Mouse (Mus musculus) thymus, adult 18-20 months (tissue): Measurements from ENCODE around the gene Slc25a47.

Source experiments
- DNase-seq, 2 experiments: peaks; one replicate each; pipeline ENCODE4 v3.0.0; 2022; ENCODE audit warnings: mixed read lengths in 2 of 2

The Slc25a47 gene

DNA sequence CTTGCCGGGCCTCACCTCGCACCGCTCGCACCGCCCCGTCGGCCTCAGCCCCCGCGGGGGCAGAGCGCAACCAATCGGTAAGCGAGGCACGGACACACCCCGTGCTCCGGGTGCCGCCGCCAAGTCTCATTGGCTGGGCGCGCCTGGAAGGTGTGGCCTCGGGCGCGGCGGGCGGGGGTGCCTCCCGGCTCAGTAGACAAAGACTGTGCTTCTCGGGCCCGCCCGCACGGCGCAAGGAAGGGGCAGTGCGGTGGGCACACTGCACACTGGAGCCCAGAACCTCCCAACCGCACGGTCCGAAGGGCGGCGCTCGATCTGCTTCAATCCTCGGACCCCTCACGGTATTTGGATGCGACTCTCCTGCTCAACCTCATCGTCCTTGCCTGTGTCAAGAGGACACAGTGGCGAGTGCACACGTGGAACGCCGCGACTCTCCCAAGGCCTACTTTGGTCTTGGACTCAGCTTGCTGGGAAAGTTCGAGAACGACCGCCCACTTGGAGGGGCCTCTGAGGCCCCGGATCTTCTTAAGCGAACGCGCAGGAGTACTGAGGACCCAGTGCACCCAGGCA lies at the start of gene Slc25a47, which contains the start of gene Slc25a29:
Gene Slc25a47, plus strand, starts transcription at position 207 of the 570 bp plus-strand sequence.
Gene Slc25a29, minus strand, starts transcription at position 44 of the 570 bp plus-strand sequence.
- DNase-seq = peak; percentile 91 to 92

- DNase-seq = no peak
These were observed 48.5 kb upstream of the Slc25a47 start for GRCm38 (mm10) chr12:108787329-108787728.

DNA sequence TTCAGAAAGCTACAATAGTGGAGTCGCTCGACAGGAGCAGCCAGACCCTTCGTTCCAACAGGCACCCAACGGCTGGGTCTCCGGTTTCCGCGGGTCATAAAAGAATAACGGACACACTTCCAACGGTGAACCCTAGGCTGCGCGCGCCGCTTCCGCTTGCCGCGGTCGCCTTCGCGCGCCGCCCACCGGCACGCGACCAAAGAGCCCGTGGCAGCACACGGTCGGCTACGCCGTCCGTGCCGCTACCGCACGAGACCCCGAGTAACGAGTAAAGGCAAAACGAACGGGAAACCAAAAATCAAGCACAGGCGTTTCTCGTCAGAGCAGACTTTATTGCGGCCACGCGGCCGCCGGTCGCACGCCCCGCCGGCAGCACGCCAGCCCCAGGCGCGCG lies 43.7 kb upstream of the Slc25a47 start:
- peak; percentile 71 to 77 for DNase-seq

DNA sequence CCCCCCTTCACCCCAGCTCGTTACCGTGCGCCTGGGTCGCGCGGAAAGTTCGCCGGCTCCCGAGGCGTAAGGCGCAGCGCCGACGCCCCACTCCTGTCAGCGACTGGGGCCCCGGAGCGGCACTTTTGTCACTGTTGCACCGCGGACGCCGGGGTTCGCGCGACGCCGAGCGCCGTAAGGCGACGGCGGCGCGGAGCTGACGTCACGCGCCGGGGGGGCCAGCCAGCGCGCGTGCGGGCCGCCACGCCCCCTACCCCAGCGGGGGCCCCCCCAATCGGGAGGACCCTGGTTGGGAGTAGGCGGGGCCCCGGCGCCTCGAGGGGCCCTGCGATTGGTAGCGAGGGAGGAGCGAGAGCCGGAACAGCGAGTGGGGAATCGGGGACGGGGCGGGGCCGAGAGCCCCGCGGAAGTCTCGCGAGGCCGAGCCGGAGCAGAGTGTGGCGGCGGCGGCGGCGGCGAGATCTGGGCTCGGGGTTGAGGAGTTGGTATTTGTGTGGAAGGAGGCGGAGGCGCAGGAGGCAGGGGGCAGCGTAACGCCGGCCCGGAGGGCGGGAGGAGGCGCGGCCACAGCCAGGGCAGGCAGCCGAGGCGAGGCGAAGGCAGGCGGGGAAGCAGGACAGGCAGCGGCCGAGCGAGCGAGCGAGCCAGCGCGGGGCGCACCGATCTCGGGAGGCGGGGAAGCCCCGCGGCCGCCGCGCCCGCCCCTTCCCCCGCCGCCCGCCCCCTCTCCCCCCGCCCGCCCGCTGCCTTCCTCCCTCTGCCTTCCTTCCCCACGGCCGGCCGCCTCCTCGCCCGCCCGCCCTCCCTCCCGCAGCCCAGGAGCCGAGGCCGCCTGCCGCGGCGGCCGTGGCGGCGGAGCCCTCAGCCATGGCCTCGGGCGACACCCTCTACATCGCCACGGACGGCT lies 43.0 kb upstream of the Slc25a47 start, which contains the start of gene Yy1:
Gene Yy1, plus strand, starts transcription at position 428 of the 907 bp plus-strand sequence.
- peak; percentile 98 for DNase-seq

DNA sequence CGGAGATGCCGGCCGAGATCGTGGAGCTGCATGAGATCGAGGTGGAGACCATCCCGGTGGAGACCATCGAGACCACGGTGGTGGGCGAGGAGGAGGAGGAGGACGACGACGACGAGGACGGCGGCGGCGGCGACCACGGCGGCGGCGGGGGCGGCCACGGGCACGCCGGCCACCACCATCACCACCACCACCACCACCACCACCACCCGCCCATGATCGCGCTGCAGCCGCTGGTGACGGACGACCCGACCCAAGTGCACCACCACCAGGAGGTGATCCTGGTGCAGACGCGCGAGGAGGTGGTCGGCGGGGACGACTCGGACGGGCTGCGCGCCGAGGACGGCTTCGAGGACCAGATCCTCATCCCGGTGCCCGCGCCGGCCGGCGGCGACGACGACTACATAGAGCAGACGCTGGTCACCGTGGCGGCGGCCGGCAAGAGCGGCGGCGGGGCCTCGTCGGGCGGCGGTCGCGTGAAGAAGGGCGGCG lies 42.3 kb upstream of the Slc25a47 start:
- peak; percentile 51 to 60 for DNase-seq

DNA sequence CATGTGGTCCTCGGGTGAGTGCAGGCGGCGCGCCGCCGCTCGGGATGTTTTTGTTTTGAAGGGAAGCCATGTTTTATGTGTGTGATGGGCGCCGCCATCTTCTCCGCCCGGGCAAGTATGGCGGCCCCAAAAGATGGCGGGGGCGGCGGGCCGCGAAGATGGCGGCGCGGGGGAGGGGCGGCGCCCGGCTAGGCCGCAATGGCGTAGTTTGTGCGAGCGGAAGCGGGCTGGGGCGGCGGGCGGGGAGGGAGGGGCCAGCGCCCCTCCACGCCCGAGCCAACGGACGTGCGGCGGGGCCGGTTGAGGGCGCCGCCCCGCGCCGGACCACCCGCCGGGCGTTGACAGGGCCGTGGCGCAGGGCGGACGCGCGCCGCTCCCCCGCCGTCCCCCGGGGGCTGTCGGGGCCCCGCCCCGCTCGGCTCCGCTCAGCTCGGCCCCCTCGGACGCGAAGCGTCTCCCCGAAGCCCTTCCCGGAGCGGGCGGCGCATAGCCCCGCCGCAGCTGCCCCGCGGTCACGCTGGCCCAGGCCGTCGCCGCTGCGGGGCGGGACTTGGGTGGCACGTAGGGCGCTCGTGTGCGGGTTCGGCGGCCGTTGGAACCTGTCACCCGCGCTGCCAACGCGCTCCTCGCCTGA lies 41.7 kb upstream of the Slc25a47 start:
- peak; percentile 69 to 70 for DNase-seq

GRCm38 (mm10) chr12:108794979-108795537 lies 40.8 kb upstream of the Slc25a47 start:
- no peak for DNase-seq

DNA sequence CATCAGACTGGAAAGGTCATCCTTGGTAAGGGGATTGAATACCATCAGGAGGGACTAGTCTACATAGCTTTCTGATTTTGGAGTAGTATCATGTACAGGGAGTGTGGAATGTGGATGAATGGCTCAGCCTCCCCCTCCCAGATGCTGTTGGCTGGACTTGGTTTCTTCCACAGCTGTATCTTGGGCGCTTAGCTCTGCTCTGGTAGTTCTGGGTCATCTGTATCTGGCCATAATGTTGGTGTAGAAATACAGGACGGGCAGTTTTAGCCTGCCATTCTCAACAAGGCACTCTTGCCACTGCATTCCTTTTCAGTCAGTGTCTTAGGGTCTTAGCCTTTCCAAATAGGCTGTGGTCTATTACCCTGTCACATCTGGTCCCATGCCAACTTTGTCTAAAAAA lies 34.2 kb upstream of the Slc25a47 start:
- no peak for DNase-seq

GRCm38 (mm10) chr12:108804388-108804787 lies 31.5 kb upstream of the Slc25a47 start:
- no peak for DNase-seq

- DNase-seq = no peak
These were observed 27.4 kb upstream of the Slc25a47 start for GRCm38 (mm10) chr12:108808465-108808864.

DNA sequence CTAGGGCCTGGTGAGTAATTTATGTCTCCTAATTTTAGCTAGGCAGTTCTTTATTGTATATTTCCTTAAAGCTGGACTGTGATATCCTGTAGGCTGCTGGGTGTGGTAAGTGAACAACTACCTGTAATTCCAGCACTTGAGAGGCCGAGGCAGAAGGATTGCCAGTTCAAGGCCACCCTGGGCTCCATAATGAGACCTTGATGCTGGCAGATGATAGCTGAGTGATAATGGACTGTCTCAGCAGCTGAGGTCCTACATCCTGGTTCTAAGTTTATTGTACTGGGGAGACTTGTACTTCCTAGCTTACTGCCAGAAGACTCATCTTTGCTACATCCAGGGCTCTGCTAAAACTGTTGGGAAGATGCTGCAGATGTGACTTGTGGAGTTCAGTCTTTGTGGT lies 26.1 kb upstream of the Slc25a47 start:
- no peak for DNase-seq

GRCm38 (mm10) chr12:108810309-108810708 lies 25.5 kb upstream of the Slc25a47 start:
- no peak for DNase-seq

- no peak for DNase-seq
These were observed 24.7 kb upstream of the Slc25a47 start for GRCm38 (mm10) chr12:108811133-108811532.

DNA sequence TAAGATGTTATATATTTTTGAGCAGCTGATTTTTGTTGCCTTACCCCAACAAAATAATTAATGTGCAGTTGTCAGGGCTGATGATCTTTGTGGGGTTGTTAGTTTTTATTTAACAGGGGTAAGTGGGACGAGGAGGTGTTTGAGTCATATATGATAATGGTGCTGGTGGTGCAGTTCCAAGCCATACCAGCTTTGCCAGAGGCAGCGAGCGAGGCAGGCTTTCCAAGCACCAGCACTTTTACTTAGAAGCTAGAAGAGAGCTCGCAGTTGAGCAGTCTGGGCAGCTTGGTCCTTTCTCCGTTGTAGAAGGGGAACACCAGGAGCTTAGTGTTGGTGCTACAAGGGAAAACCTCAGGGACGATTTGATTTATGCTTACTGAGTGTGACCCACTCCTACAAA lies 23.4 kb upstream of the Slc25a47 start:
- no peak for DNase-seq

- no peak for DNase-seq
These were observed 21.4 kb upstream of the Slc25a47 start for GRCm38 (mm10) chr12:108814470-108814869.

DNA sequence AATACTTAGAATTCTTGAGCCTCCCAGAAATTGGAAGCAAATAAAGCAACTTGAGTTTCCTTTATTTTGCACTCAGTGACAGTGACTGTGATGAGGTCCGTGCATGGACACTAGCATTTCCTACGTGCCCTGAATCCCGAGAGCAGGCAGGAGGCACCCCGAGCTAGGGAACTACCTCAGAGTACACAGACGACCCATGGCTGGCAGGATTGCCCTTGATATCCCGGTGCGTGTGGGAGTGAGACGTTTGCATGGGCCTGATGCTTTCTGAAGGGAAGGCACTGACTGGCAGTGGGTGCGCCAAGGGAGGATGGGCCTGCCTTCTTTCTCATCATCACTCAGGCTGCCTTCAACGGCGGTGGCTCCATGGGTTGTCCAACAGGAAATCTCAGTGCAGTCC lies 19.3 kb upstream of the Slc25a47 start:
- DNase-seq = no peak

DNA sequence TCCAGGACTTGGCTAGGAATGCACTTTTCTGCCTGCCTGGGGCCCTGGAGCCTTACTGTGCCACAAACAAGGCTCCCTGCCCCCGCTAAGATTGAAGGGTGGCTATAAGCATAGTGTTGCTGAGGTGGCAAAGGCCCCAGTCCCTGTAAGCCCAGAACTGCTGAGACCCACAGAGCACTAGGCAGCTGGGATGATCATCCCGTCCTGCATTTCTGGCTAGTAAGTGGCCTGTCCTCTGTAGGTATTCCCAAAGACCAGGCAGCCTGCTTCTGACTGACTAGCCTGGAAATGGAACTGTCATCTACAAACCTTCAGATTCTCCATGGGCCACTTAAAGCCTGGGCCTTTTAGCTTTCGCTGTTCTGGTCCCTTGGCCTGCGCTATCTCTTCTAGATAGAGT lies 15.4 kb upstream of the Slc25a47 start:
- no peak for DNase-seq

DNA sequence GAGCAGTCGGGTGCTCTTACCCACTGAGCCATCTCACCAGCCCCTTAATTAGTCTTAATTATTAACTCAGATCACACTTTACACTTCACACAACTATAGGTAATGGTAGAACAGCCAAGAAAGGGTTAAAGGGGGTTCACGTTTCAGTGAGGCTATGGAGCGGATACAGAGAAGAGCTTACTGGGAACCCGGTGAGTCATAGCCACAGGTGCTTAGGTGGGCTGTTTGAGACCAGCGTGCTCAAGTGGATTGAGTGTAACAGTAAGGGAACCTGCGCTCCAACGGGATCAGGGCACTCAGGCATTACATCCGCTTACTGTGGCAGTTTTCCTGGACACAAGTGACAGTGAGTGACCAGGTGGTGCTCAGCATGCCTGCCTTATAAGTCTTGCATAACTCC lies 12.8 kb upstream of the Slc25a47 start:
- DNase-seq = no peak

- DNase-seq = no peak
These were observed 11.5 kb upstream of the Slc25a47 start for GRCm38 (mm10) chr12:108824225-108824874.

- no peak for DNase-seq
These were observed 10.2 kb upstream of the Slc25a47 start for GRCm38 (mm10) chr12:108825561-108826224.

DNA sequence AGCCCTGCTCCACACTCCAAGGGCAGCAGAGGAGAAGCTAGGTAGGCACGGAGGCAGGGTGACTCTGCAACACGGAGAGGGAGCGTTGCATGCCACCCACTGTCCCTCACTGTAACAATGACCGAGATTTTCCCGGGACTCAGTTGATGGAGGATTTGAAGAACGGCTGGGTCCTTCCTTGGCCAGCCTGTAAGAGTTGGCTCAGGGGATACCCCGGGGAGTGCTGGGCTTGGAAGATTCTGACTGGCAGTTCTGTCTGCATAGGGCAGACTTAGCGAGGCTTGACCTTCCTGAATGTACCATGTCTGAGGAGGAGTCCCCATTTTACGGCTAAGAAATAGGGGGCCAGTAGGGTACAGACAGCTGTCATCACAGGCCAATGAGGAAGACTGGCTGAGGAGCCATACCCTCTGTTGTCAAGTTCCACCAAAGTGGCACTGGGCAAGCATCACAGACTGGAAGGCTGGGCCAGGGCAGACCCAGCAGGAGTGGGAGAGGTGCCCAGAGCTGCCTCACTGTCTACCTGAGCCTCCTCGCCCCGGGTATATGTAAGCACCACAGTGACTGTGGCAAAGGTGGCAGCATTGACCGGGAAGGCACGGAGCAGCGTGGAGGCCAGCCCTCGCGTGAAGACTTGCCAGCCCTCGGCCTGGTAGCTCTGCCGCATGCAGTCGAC lies 9.4 kb upstream of the Slc25a47 start:
- DNase-seq = no peak
